Mouse (Mus musculus) kidney, embryonic 15.5 days (tissue): Measurements from ENCODE around the gene Yipf3. TPM values are rescaled to one million over a fixed set of nuclear protein-coding genes. Genes with fewer than 3 reads are reported as not detected.

Experiments used
- ATAC-seq: fragments of 200-750 bp; cut with Nextera tagmentation; replicated peaks from 2 replicates; pipeline ENCODE4 v1.8.0; 2017; ENCODE audit warnings: moderate TSS enrichment; ENCODE audit not compliant: low FRiP score
- H3K27ac ChIP-seq: fragments of 300-500 bp; sonication (generic); 2 replicates; pipeline ENCODE4 v1.5.1; 2015; ENCODE audit warnings: mild to moderate bottlenecking, inconsistent platforms
- H3K27me3 ChIP-seq: fragments of 300-500 bp; sonication (generic); 2 replicates; pipeline ENCODE4 v1.6.1; 2015; ENCODE audit warnings: inconsistent platforms
- H3K36me3 ChIP-seq: fragments of 300-500 bp; sonication (generic); 2 replicates; pipeline ENCODE4 v1.6.1; 2015; ENCODE audit warnings: inconsistent platforms
- H3K4me1 ChIP-seq: fragments of 300-500 bp; sonication (generic); 2 replicates; pipeline ENCODE4 v1.6.1; 2015; ENCODE audit warnings: inconsistent platforms
- H3K4me2 ChIP-seq: fragments of 300-500 bp; sonication (generic); 2 replicates; pipeline ENCODE4 v1.6.1; 2015; ENCODE audit warnings: moderate library complexity, mild to moderate bottlenecking, inconsistent platforms
- H3K4me3 ChIP-seq: fragments of 300-500 bp; sonication (generic); replicated peaks from 2 replicates; pipeline ENCODE4 v1.5.1; 2015; ENCODE audit warnings: mild to moderate bottlenecking, inconsistent platforms
- H3K9ac ChIP-seq: fragments of 300-500 bp; sonication (generic); 2 replicates; pipeline ENCODE4 v1.6.1; 2015; ENCODE audit warnings: mild to moderate bottlenecking, inconsistent platforms
- H3K9me3 ChIP-seq: fragments of 300-500 bp; sonication (generic); replicated peaks from 2 replicates; pipeline ENCODE4 v1.6.1; 2016; ENCODE audit warnings: inconsistent platforms
- WGBS: fragments of 180-500 bp; shearing (Covaris S2); methylation state at CpG from one replicate; pipeline ENCODE4 v1.1.7; 2015; ENCODE audit warnings: mixed read lengths; 5-methylcytosine and 5-hydroxymethylcytosine counted together
- polyA plus RNA-seq: library from polyadenylated mRNA; unstranded; fragments of >200 nt; fragmentation: Nextera tagmentation; extraction: Ambion mirVana; gene quantifications from 2 replicates; pipeline ENCODE4 v1.2.1, GENCODE M21; 2015

The Yipf3 gene
- polyA plus RNA-seq, 1 experiment from 2014 or later: 113 TPM

DNA sequence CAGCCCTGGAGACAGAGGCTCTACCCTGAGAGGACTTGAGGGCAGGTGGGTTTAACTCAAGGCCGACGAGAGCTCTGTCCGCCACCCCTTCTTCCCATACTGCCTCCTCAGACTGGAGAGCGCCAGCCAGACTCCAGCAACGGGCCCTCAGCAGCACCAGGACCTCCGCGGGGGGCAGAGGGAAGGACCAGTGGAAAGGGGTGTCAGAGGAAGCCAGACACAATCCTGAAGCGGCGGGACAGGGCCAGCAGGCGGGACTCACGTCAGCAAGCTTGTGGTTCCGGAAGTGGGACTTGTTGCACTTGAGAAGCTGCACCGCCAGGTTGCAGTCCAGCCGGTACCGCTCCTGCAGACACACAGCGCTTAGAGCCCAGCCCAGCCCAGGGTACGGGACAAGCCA is 11.8 kb downstream of the Yipf3 start:
- Histone ChIP-seq H3K9ac (no peak overlapping the region), H3K4me1 (peaks cover 3% of the 10 kb centered on the region; the same call in 1 of the 2 replicates), H3K4me2 (no peak overlapping the region), H3K27ac (no peak overlapping the region), H3K9me3 (no peaks in the 10 kb centered on the region), H3K36me3 (peaks cover 83% of the 10 kb centered on the region), H3K27me3 (peaks cover 9% of the 10 kb centered on the region), H3K4me3 (no peak overlapping the region)
- 89% methylated on average over 17 of the region's 17 CpGs for WGBS
- no peak for ATAC-seq

DNA sequence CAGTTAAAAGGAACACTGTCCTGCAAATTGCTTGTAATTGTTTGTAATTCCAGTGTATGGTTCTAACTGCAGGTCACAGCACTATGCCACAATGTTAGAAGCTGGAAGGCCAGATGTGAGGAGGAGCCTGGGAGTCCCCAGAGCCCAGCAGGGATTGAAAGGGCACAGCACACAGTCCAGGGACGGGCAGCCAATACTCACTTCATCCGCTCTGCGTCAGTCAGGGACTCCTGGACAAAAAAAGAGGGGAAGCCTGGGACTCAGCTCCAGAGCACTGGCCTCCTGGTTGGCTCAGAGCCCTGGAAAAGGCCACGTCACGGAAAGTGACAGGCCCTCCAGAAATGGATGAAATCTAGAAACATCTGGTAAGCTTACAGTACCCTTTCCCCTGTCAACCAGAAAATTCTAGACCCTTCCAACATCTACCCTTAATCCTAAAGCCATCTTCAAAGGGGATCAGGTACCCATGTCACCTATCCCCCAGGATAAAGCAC is 14.4 kb downstream of the Yipf3 start:
- Histone ChIP-seq H3K4me2 (no peak overlapping the region), H3K27me3 (no peaks in the 10 kb centered on the region), H3K9ac (no peak overlapping the region), H3K4me1 (peaks cover 14% of the 10 kb centered on the region), H3K27ac (no peak overlapping the region), H3K4me3 (no peak overlapping the region), H3K9me3 (no peaks in the 10 kb centered on the region), H3K36me3 (peaks cover 96% of the 10 kb centered on the region)
- ATAC-seq: no peak
- 95% methylated on average over 5 of the region's 5 CpGs for WGBS

GRCm38 (mm10) chr17:46265502-46265901 is 17.6 kb downstream of the Yipf3 start:
- Histone ChIP-seq H3K4me3 (no peak overlapping the region), H3K9me3 (no peaks in the 10 kb centered on the region), H3K27ac (no peak overlapping the region), H3K27me3 (no peaks in the 10 kb centered on the region), H3K4me1 (peaks cover 18% of the 10 kb centered on the region), H3K4me2 (no peak overlapping the region), H3K9ac (no peak overlapping the region), H3K36me3 (peaks cover 91% of the 10 kb centered on the region)
- ATAC-seq: no peak
- WGBS: 83% methylated on average over 12 of the region's 12 CpGs

DNA sequence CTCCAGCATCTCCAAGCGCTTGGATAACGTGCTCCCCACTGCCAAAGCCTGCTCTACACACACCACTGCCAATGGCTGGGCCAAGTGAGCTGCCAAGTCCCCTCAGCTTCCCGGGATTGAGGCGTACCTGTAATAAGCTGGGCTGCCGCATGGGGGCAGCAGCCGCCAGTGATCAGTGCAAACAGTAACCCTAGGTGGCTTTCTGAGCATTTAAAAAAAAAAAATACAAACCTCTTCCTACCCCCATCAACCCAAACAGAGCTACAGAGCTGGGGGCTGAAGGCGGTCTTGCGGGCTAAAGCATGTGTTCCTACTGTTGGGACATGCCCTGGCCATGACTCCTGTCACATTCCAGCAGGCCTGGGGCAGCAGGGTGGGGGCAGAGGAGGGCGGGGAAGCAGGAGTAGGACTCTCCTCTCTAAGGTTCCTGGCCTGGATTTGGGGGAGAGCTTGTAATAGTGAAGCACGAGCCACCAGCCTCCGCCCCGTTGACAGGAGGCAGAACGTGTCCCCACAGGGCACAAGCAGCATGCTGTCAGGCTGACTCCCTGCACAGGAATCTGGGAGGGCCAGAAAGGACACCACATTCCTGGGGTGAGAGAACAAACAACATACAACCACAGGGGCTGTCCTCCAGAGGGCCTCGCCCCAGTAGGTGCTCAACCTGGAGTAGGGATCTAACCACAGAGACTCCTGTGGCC is 18.2 kb downstream of the Yipf3 start:
- 26% methylated on average over 14 of the region's 14 CpGs for WGBS
- 0 out of 2 replicates have a peak, but pooled peaks have one; percentile 37 for ATAC-seq
- Histone ChIP-seq H3K4me3 (no peak overlapping the region), H3K27me3 (no peaks in the 10 kb centered on the region), H3K4me2 (no peak overlapping the region), H3K4me1 (peaks cover 18% of the 10 kb centered on the region), H3K9ac (no peak overlapping the region), H3K36me3 (peaks cover 91% of the 10 kb centered on the region), H3K9me3 (no peaks in the 10 kb centered on the region), H3K27ac (peak overlapping the region; percentile 16)

DNA sequence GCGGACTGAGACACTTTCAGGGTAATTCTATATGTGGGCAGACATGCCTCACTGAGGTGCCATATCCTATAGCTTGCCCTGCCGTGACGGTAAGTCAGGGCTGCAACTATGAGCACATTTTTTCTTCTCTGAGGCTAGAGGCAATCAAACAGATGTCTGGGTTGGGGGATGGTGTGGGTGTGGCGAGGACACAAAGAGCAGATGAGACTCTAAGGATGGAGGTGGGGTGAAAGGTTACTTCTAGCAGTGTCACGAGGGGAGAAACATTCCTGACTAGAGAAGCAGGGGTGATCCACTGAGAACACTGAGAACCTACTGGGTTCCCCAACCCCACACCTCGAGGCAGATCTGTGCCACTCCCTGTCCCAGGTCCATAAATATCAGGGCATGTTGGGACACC is 19.1 kb downstream of the Yipf3 start:
- no peak overlapping the region for H3K4me3 ChIP-seq
- no peaks in the 10 kb centered on the region for H3K27me3 ChIP-seq
- H3K4me1 ChIP-seq: peaks cover 18% of the 10 kb centered on the region
- H3K27ac ChIP-seq: peak overlapping the region; percentile 16; the same call in 1 of the 2 replicates
- WGBS: 42% methylated on average over 6 of the region's 6 CpGs
- no peaks in the 10 kb centered on the region for H3K9me3 ChIP-seq
- no peak overlapping the region for H3K9ac ChIP-seq
- H3K36me3 ChIP-seq: peaks cover 91% of the 10 kb centered on the region
- no peak overlapping the region for H3K4me2 ChIP-seq
- ATAC-seq: no peak

DNA sequence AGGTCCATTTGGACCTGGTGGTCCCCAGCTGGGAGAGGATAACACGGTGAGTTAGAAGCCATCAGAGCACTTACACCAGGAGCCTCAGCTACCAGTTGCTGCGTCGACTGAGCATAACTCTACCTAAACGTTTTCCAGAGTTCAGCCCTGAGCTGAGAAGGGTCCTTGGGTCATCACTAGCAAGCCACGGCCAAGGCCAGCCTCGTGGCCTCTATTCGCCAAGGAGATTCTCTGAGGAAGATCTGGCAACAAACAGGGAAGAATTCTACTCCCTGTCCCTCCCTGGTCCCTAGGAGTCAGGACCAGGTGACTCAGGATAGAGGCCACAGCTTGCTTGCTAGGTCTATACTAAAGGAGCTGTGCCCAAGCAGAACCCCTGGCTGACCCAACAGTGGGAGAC is 19.6 kb downstream of the Yipf3 start:
- Histone ChIP-seq H3K4me1 (peaks cover 18% of the 10 kb centered on the region), H3K9ac (no peak overlapping the region), H3K36me3 (peaks cover 88% of the 10 kb centered on the region), H3K4me2 (no peak overlapping the region), H3K27me3 (no peaks in the 10 kb centered on the region), H3K27ac (no peak overlapping the region), H3K4me3 (no peak overlapping the region), H3K9me3 (no peaks in the 10 kb centered on the region)
- WGBS: 82% methylated on average over 7 of the region's 7 CpGs
- no peak for ATAC-seq

DNA sequence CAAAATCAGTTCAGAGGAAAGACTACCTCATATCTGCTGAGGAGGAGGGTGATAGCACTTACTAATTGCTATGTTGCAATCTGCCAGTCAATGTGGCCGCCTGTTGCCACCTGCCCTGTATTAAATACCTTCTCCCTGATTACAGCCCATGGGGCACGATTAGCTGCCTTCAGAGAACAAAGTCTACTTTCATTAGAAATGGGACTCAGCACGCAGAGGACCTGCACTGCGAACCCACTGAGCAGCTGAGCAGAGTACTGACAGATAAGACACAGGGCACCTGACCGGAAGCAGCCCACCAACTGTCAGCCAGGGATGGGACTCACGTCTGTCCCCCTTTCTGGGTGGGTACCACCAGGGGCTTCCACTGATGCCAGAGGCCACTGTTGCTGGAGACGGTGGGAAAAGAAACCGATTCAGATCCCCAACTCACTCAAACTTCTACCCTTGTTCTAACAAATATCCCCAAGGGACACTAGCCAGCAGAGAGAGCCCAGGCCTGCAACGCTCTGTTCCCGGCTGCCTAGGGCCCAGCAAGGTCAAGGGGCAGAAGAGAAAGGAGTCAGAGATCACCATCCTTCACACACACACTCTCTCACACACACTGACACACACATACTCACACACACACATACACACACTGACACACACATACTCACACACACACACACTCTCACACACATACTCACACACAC is 20.3 kb downstream of the Yipf3 start:
- Histone ChIP-seq H3K4me2 (no peak overlapping the region), H3K27ac (no peak overlapping the region), H3K4me1 (peaks cover 18% of the 10 kb centered on the region), H3K9ac (no peak overlapping the region), H3K4me3 (no peak overlapping the region), H3K27me3 (no peaks in the 10 kb centered on the region), H3K36me3 (peaks cover 87% of the 10 kb centered on the region), H3K9me3 (no peaks in the 10 kb centered on the region)
- ATAC-seq: no peak
- WGBS: 75% methylated on average over 10 of the region's 10 CpGs

DNA sequence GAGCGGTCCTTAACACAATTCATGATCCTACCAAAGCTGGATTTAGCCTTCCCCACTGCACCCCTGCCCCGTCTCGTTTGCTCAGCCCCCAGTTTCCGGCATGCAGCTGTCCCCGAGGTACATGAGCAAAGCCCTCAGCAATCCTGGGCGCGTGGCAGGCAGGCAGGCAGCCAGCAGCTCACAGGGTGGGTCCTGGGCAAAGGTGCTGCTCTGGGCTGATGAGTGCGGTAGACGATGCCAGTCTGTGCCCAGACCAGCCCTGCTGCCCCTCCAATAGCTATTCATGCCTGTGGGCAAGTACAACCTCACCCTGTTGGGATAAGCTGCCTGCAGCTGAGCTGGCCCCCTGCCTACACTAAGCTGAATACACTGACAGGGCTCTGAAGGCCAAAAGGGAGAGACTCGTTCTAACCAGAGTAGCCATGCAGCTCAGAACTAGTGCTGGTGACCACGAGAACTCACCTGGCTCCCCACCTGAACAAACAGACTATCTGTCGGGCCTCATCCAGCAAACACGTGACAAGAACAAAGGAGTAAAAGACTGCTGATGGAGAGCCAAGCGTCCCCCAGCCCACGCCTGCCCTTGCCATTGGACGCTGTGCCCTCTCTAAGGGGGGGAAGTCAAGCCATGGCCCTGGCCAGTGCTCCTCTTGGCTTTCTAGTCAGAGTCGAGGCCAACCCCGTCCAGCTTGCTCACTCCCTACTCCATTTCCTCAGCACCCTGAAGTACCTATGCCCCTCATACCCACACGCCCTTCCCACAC is 22.1 kb downstream of the Yipf3 start:
- no peak overlapping the region for H3K4me3 ChIP-seq
- no peak overlapping the region for H3K9ac ChIP-seq
- H3K9me3 ChIP-seq: no peaks in the 10 kb centered on the region
- 80% methylated on average over 19 of the region's 19 CpGs for WGBS
- H3K27ac ChIP-seq: no peak overlapping the region
- no peak for ATAC-seq
- H3K36me3 ChIP-seq: peaks cover 85% of the 10 kb centered on the region
- peaks cover 18% of the 10 kb centered on the region for H3K4me1 ChIP-seq
- no peaks in the 10 kb centered on the region for H3K27me3 ChIP-seq
- H3K4me2 ChIP-seq: no peak overlapping the region

DNA sequence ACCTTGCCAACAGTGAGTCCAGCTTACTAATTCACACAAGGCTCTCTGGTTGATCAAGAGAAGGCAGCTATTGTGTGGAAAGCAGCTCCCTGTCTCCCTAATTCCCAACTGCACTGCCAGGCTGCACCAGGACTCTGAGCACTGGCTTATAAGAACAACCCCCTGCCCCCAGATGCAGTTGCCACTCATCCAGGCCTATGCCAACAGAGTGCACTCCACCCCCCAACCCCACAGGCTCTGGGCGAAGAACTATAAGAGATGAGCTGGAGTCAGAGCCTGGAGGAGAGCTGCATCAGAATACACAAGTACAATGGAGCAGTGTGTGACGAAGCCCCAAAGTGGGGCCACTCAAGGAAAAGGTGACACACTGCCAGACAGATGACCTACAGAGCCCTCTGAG is 24.2 kb downstream of the Yipf3 start:
- Histone ChIP-seq H3K36me3 (peaks cover 82% of the 10 kb centered on the region), H3K4me1 (peaks cover 8% of the 10 kb centered on the region; the same call in 1 of the 2 replicates), H3K4me2 (no peak overlapping the region), H3K9me3 (no peaks in the 10 kb centered on the region), H3K27me3 (no peaks in the 10 kb centered on the region), H3K9ac (no peak overlapping the region), H3K4me3 (no peak overlapping the region), H3K27ac (no peak overlapping the region)
- ATAC-seq: no peak
- 88% methylated on average over 2 of the region's 2 CpGs for WGBS

DNA sequence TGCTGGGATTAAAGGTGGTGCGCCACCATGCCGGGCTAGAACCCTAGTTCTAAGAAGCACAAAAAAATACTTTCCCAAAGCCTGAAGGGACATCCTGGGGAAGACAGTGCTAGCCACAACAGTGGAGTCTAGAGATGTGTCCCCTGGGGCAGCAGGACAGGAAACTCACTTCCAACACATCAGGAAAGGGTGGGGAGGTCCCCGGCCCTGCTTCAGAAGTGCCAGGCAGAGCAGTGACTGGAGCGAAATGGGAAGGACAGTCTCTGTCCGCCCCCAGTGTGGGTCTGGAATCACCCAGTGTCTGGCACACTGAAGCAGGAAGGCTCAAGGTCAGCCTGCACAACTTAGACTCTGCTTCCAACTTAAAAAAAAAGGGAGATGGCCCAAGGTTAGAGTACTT is 24.8 kb downstream of the Yipf3 start:
- Histone ChIP-seq H3K36me3 (peaks cover 84% of the 10 kb centered on the region), H3K4me1 (0 out of 2 replicates have a peak, but pooled peaks cover 5% of the 10 kb centered on the region), H3K27ac (no peak overlapping the region), H3K9me3 (no peaks in the 10 kb centered on the region), H3K4me2 (no peak overlapping the region), H3K27me3 (no peaks in the 10 kb centered on the region), H3K9ac (no peak overlapping the region), H3K4me3 (no peak overlapping the region)
- whole genome bisulfite sequencing: 80% methylated on average over 5 of the region's 5 CpGs
- ATAC-seq: no peak

DNA sequence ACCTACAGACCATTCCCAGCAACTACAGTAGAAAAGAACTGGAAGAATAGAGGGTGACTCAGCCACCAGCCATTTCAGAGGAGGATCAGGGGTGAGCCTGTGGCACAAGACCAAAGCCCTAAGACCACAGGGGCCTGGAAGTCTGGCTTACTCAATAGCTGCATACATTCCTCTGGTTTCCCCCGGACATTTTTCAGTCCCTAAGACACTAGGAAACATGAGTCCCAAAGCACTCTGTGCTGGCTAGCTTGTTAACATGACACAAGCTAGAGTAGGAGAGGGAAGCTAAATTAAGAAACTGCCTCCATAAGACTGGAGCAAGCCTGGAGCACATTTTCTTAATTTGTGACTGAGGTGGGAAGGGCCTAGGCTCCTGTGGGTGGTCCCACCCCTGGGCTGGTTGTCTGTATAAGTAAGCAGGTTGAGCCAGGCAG is 25.9 kb downstream of the Yipf3 start:
- no peak overlapping the region for H3K27ac ChIP-seq
- H3K4me3 ChIP-seq: no peak overlapping the region
- H3K9ac ChIP-seq: no peak overlapping the region
- H3K36me3 ChIP-seq: peaks cover 87% of the 10 kb centered on the region
- no peak for ATAC-seq
- H3K4me2 ChIP-seq: no peak overlapping the region
- WGBS: 63% methylated on average over 1 of the region's 1 CpGs
- H3K27me3 ChIP-seq: no peaks in the 10 kb centered on the region
- no peaks in the 10 kb centered on the region for H3K9me3 ChIP-seq
- H3K4me1 ChIP-seq: 0 out of 2 replicates have a peak, but pooled peaks cover 5% of the 10 kb centered on the region

GRCm38 (mm10) chr17:46274465-46274864 is 26.6 kb downstream of the Yipf3 start:
- WGBS: 50% methylated on average over 6 of the region's 6 CpGs
- H3K36me3 ChIP-seq: peaks cover 87% of the 10 kb centered on the region

More at GRCm38 (mm10) chr17:46274465-46274864, 26.6 kb downstream of the Yipf3 start:
- Histone ChIP-seq H3K4me2 (no peak overlapping the region), H3K9ac (no peak overlapping the region), H3K9me3 (no peaks in the 10 kb centered on the region), H3K4me1 (0 out of 2 replicates have a peak, but pooled peaks cover 5% of the 10 kb centered on the region), H3K27me3 (no peaks in the 10 kb centered on the region), H3K27ac (no peak overlapping the region), H3K4me3 (no peak overlapping the region)
- no peak for ATAC-seq
